Comparison of ENCODE assay signal across 10 mouse cellular contexts in genomic region chr9:74863655-74864443, GRCm38 (mm10). TPM values are rescaled to one million over a fixed set of nuclear protein-coding genes. Genes with fewer than 3 reads are reported as not detected.
DNase-seq lines count a peak whose midpoint lies in the region; ATAC-seq and TF ChIP-seq lines count a peak whose summit lies in the region.
"Had no signal": no experiment of that assay in that cellular context is flagged by ENCODE, and none has a peak within 500 bp of the region (broad histone marks: within the 10 kb centered on the region; RNA-seq: fewer than 3 reads in every experiment).

No protein-coding gene starts in this region.

- H3K27me3 ChIP-seq in heart, embryonic 14.5 days (ENCODE audit: control insufficient read depth, insufficient read depth, low read length), result peaks cover 100% of the 10 kb centered on the region
- H3K27me3 ChIP-seq in embryonic facial prominence, embryonic 12.5 days, result peaks cover 96% of the 10 kb centered on the region
- peaks cover 87% of the 10 kb centered on the region for H3K27me3 ChIP-seq in intestine, embryonic 15.5 days (replicated peaks)
- H3K27me3 ChIP-seq in midbrain, postnatal 0 days (ENCODE audit: insufficient read depth, low read length), result peaks cover 67% of the 10 kb centered on the region

- H3K36me3 ChIP-seq in heart, embryonic 14.5 days (ENCODE audit: control insufficient read depth, insufficient read depth, low read length), result no peaks in the 10 kb centered on the region
- H3K36me3 ChIP-seq in embryonic facial prominence, embryonic 12.5 days, result no peaks in the 10 kb centered on the region
- no peaks in the 10 kb centered on the region for H3K36me3 ChIP-seq in intestine, embryonic 15.5 days
- H3K36me3 ChIP-seq in midbrain, postnatal 0 days (ENCODE audit: insufficient read depth, low read length), result no peaks in the 10 kb centered on the region

- peak overlapping the region; percentile 98 for H3K4me2 ChIP-seq in heart, embryonic 14.5 days (ENCODE audit: low read length)
- peak overlapping the region; percentile 8 for H3K4me2 ChIP-seq in embryonic facial prominence, embryonic 12.5 days (replicated peaks)
- H3K4me2 ChIP-seq in intestine, embryonic 15.5 days (replicated peaks), result peak overlapping the region; percentile 96
- H3K4me2 ChIP-seq in midbrain, postnatal 0 days (ENCODE audit: low read depth, low read length, poor library complexity, severe bottlenecking), result peak overlapping the region; percentile 86

- no peak overlapping the region for H3K9ac ChIP-seq in heart, embryonic 14.5 days (ENCODE audit: low read length)
- H3K9ac ChIP-seq in embryonic facial prominence, embryonic 12.5 days, result no peak overlapping the region
- H3K9ac ChIP-seq in intestine, embryonic 15.5 days, result no peak overlapping the region
- H3K9ac ChIP-seq in midbrain, postnatal 0 days (replicated peaks; ENCODE audit: low read length, poor library complexity, severe bottlenecking), result peak overlapping the region; percentile 0

- ATAC-seq in heart, embryonic 14.5 days (ENCODE audit: insufficient number of reproducible peaks, insufficient read depth, low FRiP score, low read depth), result no peak
- ATAC-seq in embryonic facial prominence, embryonic 12.5 days (ENCODE audit: insufficient number of reproducible peaks, insufficient read depth, low FRiP score, low TSS enrichment), result no peak
- ATAC-seq in intestine, embryonic 15.5 days, result no peak
- ATAC-seq in midbrain, postnatal 0 days (ENCODE audit: low FRiP score), result no peak
- no peak for ATAC-seq in activated CD4-positive, CD25-positive, alpha-beta regulatory T cell, adult 4 months

- H3K9me3 ChIP-seq in heart, embryonic 14.5 days (ENCODE audit: control insufficient read depth, low read length), result no peaks in the 10 kb centered on the region
- H3K9me3 ChIP-seq in embryonic facial prominence, embryonic 12.5 days, result no peaks in the 10 kb centered on the region
- H3K9me3 ChIP-seq in intestine, embryonic 15.5 days, result no peaks in the 10 kb centered on the region
- H3K9me3 ChIP-seq in midbrain, postnatal 0 days (ENCODE audit: low read length), result no peaks in the 10 kb centered on the region

- DNase-seq in heart, postnatal 25 days (ENCODE audit: low spot score), result no peak
- DNase-seq in midbrain, postnatal 0 days (ENCODE audit: low spot score), result no peak
- no peak for DNase-seq in spleen, postnatal 4 days (ENCODE audit: low spot score in 2 of 2)
- no peak for DNase-seq in ovary, postnatal 10 days (ENCODE audit: low spot score)
- DNase-seq: adrenal gland, postnatal 14 days had no signal

- intact Hi-C loops in heart, postnatal 25 days (cut with DNase I), result loop anchor here (10.0 kb wide), 1 partner anchor 319 kb away; no protein-coding TSS in a partner anchor

- TF ChIP-seq CTCF in midbrain, postnatal 0 days (IDR thresholded peaks at IDR 0.05), result no peak

- peaks cover 7 to 24% of the 10 kb centered on the region in 2 experiments; a peak in 3 of 4 replicates for H3K4me1 ChIP-seq in heart, embryonic 14.5 days (ENCODE audit: control insufficient read depth in 2 of 2, insufficient read depth in 2 of 2, low read length in 2 of 2)
- peaks cover 17% of the 10 kb centered on the region; the same call in 1 of the 2 replicates for H3K4me1 ChIP-seq in embryonic facial prominence, embryonic 12.5 days
- peaks cover 31% of the 10 kb centered on the region for H3K4me1 ChIP-seq in intestine, embryonic 15.5 days (replicated peaks)
- H3K4me1 ChIP-seq in midbrain, postnatal 0 days (ENCODE audit: insufficient read depth, low read length), result peaks cover 9% of the 10 kb centered on the region

- 1% methylated on average over 36 of the region's 36 CpGs for WGBS in heart, embryonic 14.5 days
- 1% methylated on average over 36 of the region's 36 CpGs for WGBS in embryonic facial prominence, embryonic 12.5 days
- WGBS in intestine, embryonic 15.5 days, result 3% methylated on average over 36 of the region's 36 CpGs
- 1% methylated on average over 36 of the region's 36 CpGs for WGBS in midbrain, postnatal 0 days

- no peak overlapping the region for H3K27ac ChIP-seq in heart, embryonic 14.5 days (replicated peaks in 1 of 2; ENCODE audit: control insufficient read depth in 1 of 2, insufficient read depth in 1 of 2, low read depth in 2 of 2, low read length in 2 of 2)
- H3K27ac ChIP-seq in embryonic facial prominence, embryonic 12.5 days, result no peak overlapping the region
- H3K27ac ChIP-seq in intestine, embryonic 15.5 days, result no peak overlapping the region
- H3K27ac ChIP-seq in midbrain, postnatal 0 days (ENCODE audit: low read depth, low read length), result no peak overlapping the region

- peak overlapping the region in 1 of 2 experiments; percentile 50; a peak in 2 of 4 replicates for H3K4me3 ChIP-seq in heart, embryonic 14.5 days (ENCODE audit: control insufficient read depth in 1 of 2, insufficient read depth in 1 of 2, low read depth in 1 of 2, low read length in 2 of 2)
- H3K4me3 ChIP-seq in embryonic facial prominence, embryonic 12.5 days, result peak overlapping the region; percentile 44
- peak overlapping the region; percentile 53 for H3K4me3 ChIP-seq in intestine, embryonic 15.5 days (replicated peaks)
- H3K4me3 ChIP-seq in midbrain, postnatal 0 days (ENCODE audit: low read depth, low read length), result peak overlapping the region; percentile 49

RNA-seq across cellular contexts. Expression of gene Onecut1, which starts 2.1 kb away (rescaled TPM):
- polyA plus RNA-seq in heart, embryonic 14.5 days (2014; fragmentation: Nextera tagmentation; extraction: Ambion mirVana), result not detected in 2 replicates
- total RNA-seq in heart, postnatal 25 days (2021), result not detected
- 0.47 and 0.74 TPM in 2 replicates for polyA plus RNA-seq in embryonic facial prominence, embryonic 12.5 days (2016; fragmentation: Nextera tagmentation; extraction: Ambion mirVana)
- polyA plus RNA-seq in intestine, embryonic 15.5 days (2015; fragmentation: Nextera tagmentation; extraction: Ambion mirVana), result 1.8 and 2.3 TPM in 2 replicates
- total RNA-seq in midbrain, postnatal 0 days (2014; rRNA removed), result 7.5 and 8.4 TPM in 2 replicates
- polyA plus RNA-seq in midbrain, postnatal 0 days (2015; fragmentation: Nextera tagmentation; extraction: Ambion mirVana), result 3.8 and 5.0 TPM in 2 replicates
- not detected for polyA plus RNA-seq in activated CD4-positive, CD25-positive, alpha-beta regulatory T cell, adult 4 months (2017; shearing (Covaris generic))
- total RNA-seq: CH12.LX had no signal

Comparison
In these comparisons a context has a peak if more than half of its experiments do, and no peak if none do; other contexts are left out.
1. H3K4me2 ChIP-seq: peak in every context shown above with its lines; median percentile 98 in heart, embryonic 14.5 days; 96 in intestine, embryonic 15.5 days; 86 in midbrain, postnatal 0 days; 8 in embryonic facial prominence, embryonic 12.5 days.